Comparison of ENCODE assay signal across 9 mouse cellular contexts in genomic region chr11:54214499-54215443, GRCm38 (mm10). TPM values are rescaled to one million over a fixed set of nuclear protein-coding genes. Genes with fewer than 3 reads are reported as not detected.
DNase-seq lines count a peak whose midpoint lies in the region; ATAC-seq lines count a peak whose summit lies in the region.
"Had no signal": no experiment of that assay in that cellular context is flagged by ENCODE, and none has a peak within 500 bp of the region (broad histone marks: within the 10 kb centered on the region; RNA-seq: fewer than 3 reads in every experiment).

No protein-coding gene starts in this region.

- H3K9ac ChIP-seq in midbrain, embryonic 15.5 days, result no peak overlapping the region
- H3K9ac ChIP-seq: liver, embryonic 15.5 days had no signal

- H3K27ac ChIP-seq in midbrain, embryonic 15.5 days, result no peak overlapping the region
- H3K27ac ChIP-seq: liver, embryonic 15.5 days had no signal

- peak; percentile 37 for DNase-seq in cerebellum, adult 11-12 months
- DNase-seq in adrenal gland, postnatal 14 days, result peak; percentile 96
- DNase-seq in gastrocnemius, postnatal 10 days, result peak; percentile 85
- DNase-seq in layer of hippocampus, adult 11-12 months (ENCODE audit: low spot score), result peak; percentile 55
- peak; percentile 50 for DNase-seq in thymus, postnatal 0 days (ENCODE audit: low spot score)

- peaks cover 46% of the 10 kb centered on the region for H3K4me1 ChIP-seq in megakaryocyte, embryonic 14.5 days
- H3K4me1 ChIP-seq in midbrain, embryonic 15.5 days, result no peaks in the 10 kb centered on the region
- H3K4me1 ChIP-seq: liver, embryonic 15.5 days had no signal

- ATAC-seq in cerebellum, adult (ENCODE audit: insufficient number of reproducible peaks, low FRiP score, low TSS enrichment), result no peak
- no peak for ATAC-seq in midbrain, embryonic 15.5 days (replicated peaks)

- H3K9me3 ChIP-seq in megakaryocyte, embryonic 14.5 days, result no peaks in the 10 kb centered on the region
- H3K9me3 ChIP-seq in midbrain, embryonic 15.5 days, result no peaks in the 10 kb centered on the region
- H3K9me3 ChIP-seq: liver, embryonic 15.5 days had no signal

- 84% methylated on average over 9 of the region's 9 CpGs for WGBS in midbrain, embryonic 15.5 days

- no peak overlapping the region for H3K4me2 ChIP-seq in midbrain, embryonic 15.5 days
- H3K4me2 ChIP-seq: liver, embryonic 15.5 days had no signal

- H3K36me3 ChIP-seq in megakaryocyte, embryonic 14.5 days (replicated peaks; ENCODE audit: low read length), result no peaks in the 10 kb centered on the region
- no peaks in the 10 kb centered on the region for H3K36me3 ChIP-seq in midbrain, embryonic 15.5 days (replicated peaks)
- H3K36me3 ChIP-seq: liver, embryonic 15.5 days had no signal

- peak overlapping the region; percentile 83 for H3K4me3 ChIP-seq in megakaryocyte, embryonic 14.5 days (replicated peaks)
- H3K4me3 ChIP-seq in midbrain, embryonic 15.5 days, result no peak overlapping the region
- H3K4me3 ChIP-seq: liver, embryonic 15.5 days had no signal

- H3K27me3 ChIP-seq in megakaryocyte, embryonic 14.5 days (replicated peaks), result peaks cover 58% of the 10 kb centered on the region
- no peaks in the 10 kb centered on the region for H3K27me3 ChIP-seq in midbrain, embryonic 15.5 days (replicated peaks)

RNA-seq across cellular contexts. Expression of gene Csf2, which starts 34.7 kb away (rescaled TPM):
- not detected in 2 replicates for total RNA-seq in adrenal gland, postnatal 14 days (2021)
- total RNA-seq in gastrocnemius, postnatal 10 days (2021), result not detected
- polyA plus RNA-seq in megakaryocyte, embryonic 14.5 days (2012; ENCODE audit: insufficient read depth, low replicate concordance), result not detected in 2 replicates
- 1.1 and 1.3 TPM in 2 replicates for polyA plus RNA-seq in thymus, postnatal 0 days (2015; fragmentation: Nextera tagmentation; extraction: Ambion mirVana)
- polyA plus RNA-seq in midbrain, embryonic 15.5 days (2015; fragmentation: Nextera tagmentation; extraction: Ambion mirVana), result not detected in 2 replicates
- polyA plus RNA-seq: liver, embryonic 15.5 days had no signal

RNA-seq across cellular contexts. Expression of gene Il3, which starts 52.3 kb away (rescaled TPM):
- not detected in 2 replicates for total RNA-seq in adrenal gland, postnatal 14 days (2021)
- total RNA-seq in gastrocnemius, postnatal 10 days (2021), result not detected
- not detected in 2 replicates for polyA plus RNA-seq in megakaryocyte, embryonic 14.5 days (2012; ENCODE audit: insufficient read depth, low replicate concordance)
- polyA plus RNA-seq in thymus, postnatal 0 days (2015; fragmentation: Nextera tagmentation; extraction: Ambion mirVana), result 0.23 and 0.36 TPM in 2 replicates
- not detected in 2 replicates for polyA plus RNA-seq in midbrain, embryonic 15.5 days (2015; fragmentation: Nextera tagmentation; extraction: Ambion mirVana)
- polyA plus RNA-seq: liver, embryonic 15.5 days had no signal

Comparison
In these comparisons a context has a peak if more than half of its experiments do, and no peak if none do; other contexts are left out.
1. DNase-seq: peak in every context shown above with its lines; median percentile 96 in adrenal gland, postnatal 14 days; 85 in gastrocnemius, postnatal 10 days; 55 in layer of hippocampus, adult 11-12 months; 50 in thymus, postnatal 0 days; 37 in cerebellum, adult 11-12 months.